Mouse (Mus musculus) spleen, adult 18-20 months (tissue): ENCODE measurements around the gene Zfp146.
"Not testable (repeated sequence)": the region's sequence is repeated elsewhere in the genome, so short reads cannot be mapped to it uniquely, and the experiment has no call there.

Experiments used
- DNase-seq, 2 experiments: peaks; one replicate each; pipeline ENCODE4 v3.0.0; 2022; ENCODE audit warnings: mixed read lengths in 2 of 2

Zfp146 gene

GRCm38 (mm10) chr7:30189116-30189491, 19.6 kb upstream of the Zfp146 start:
- no peak for DNase-seq

- DNase-seq, result no peak
Observed at GRCm38 (mm10) chr7:30188344-30189115, 19.0 kb upstream of the Zfp146 start.

- DNase-seq, result no peak
Observed at GRCm38 (mm10) chr7:30184641-30185348, 15.2 kb upstream of the Zfp146 start.

GRCm38 (mm10) chr7:30183879-30184289, 14.3 kb upstream of the Zfp146 start, which contains the start of gene Cox7a1:
Cox7a1 (plus strand) TSS chr7:30184144.
- peak; percentile 78 to 81 for DNase-seq

- not testable (repeated sequence) for DNase-seq
Observed at GRCm38 (mm10) chr7:30183189-30183588, 13.6 kb upstream of the Zfp146 start.

- not testable (repeated sequence) for DNase-seq
Observed at GRCm38 (mm10) chr7:30181929-30182328, 12.4 kb upstream of the Zfp146 start.

GRCm38 (mm10) chr7:30181308-30181707, 11.8 kb upstream of the Zfp146 start:
- peak; percentile 42 to 69 for DNase-seq

GRCm38 (mm10) chr7:30178256-30178655, 8.7 kb upstream of the Zfp146 start:
- no peak for DNase-seq

- no peak for DNase-seq
Observed at GRCm38 (mm10) chr7:30176474-30176873, 6.9 kb upstream of the Zfp146 start.

GRCm38 (mm10) chr7:30170283-30170951, 867 bp upstream of the Zfp146 start:
- no peak for DNase-seq

GRCm38 (mm10) chr7:30168914-30169582, 502 bp downstream of the Zfp146 start:
- DNase-seq, result no peak

GRCm38 (mm10) chr7:30164745-30165144, 4.8 kb downstream of the Zfp146 start:
- no peak for DNase-seq

- DNase-seq, result no peak
Observed at GRCm38 (mm10) chr7:30163113-30163512, 6.4 kb downstream of the Zfp146 start.

- no peak for DNase-seq
Observed at GRCm38 (mm10) chr7:30155507-30155906, 14.0 kb downstream of the Zfp146 start.

GRCm38 (mm10) chr7:30154040-30154439, 15.5 kb downstream of the Zfp146 start:
- no peak for DNase-seq

GRCm38 (mm10) chr7:30147011-30147410, 22.5 kb downstream of the Zfp146 start:
- DNase-seq, result no peak

- peak; percentile 9 for DNase-seq
Observed at GRCm38 (mm10) chr7:30143555-30144209, 25.9 kb downstream of the Zfp146 start.

- DNase-seq, result no peak
Observed at GRCm38 (mm10) chr7:30143170-30143554, 26.4 kb downstream of the Zfp146 start.

GRCm38 (mm10) chr7:30136826-30137225, 32.7 kb downstream of the Zfp146 start:
- no peak for DNase-seq

GRCm38 (mm10) chr7:30132396-30132795, 37.2 kb downstream of the Zfp146 start:
- DNase-seq, result no peak

- no peak for DNase-seq
Observed at GRCm38 (mm10) chr7:30129900-30130299, 39.6 kb downstream of the Zfp146 start.

GRCm38 (mm10) chr7:30122188-30122530, 47.4 kb downstream of the Zfp146 start:
- DNase-seq, result no peak
